Mouse (Mus musculus): Measurements from ENCODE around the gene Dmac1.
"Not testable (repeated sequence)": the region's sequence is repeated elsewhere in the genome, so short reads cannot be mapped to it uniquely, and the experiment has no call there.

Gene Dmac1

GRCm38 (mm10) chr4:75278197-75279175 lies at the start of gene Dmac1:
Gene Dmac1, minus strand, starts transcription at chr4:75278305.
- DNase-seq = peak; percentile 96

- no peak for DNase-seq
Measured at GRCm38 (mm10) chr4:75315431-75315830, 37.3 kb upstream of the Dmac1 start.

GRCm38 (mm10) chr4:75315007-75315406 lies 36.9 kb upstream of the Dmac1 start:
- DNase-seq = no peak

- DNase-seq = peak; percentile 25
Measured at GRCm38 (mm10) chr4:75311918-75312317, 33.8 kb upstream of the Dmac1 start.

- peak; percentile 53 for DNase-seq
Measured at GRCm38 (mm10) chr4:75311305-75311704, 33.2 kb upstream of the Dmac1 start.

GRCm38 (mm10) chr4:75300205-75300972 lies 22.3 kb upstream of the Dmac1 start:
- no peak for DNase-seq

- no peak for DNase-seq
Measured at GRCm38 (mm10) chr4:75292315-75292714, 14.2 kb upstream of the Dmac1 start.

GRCm38 (mm10) chr4:75291142-75291541 lies 13.0 kb upstream of the Dmac1 start:
- DNase-seq = no peak

GRCm38 (mm10) chr4:75277467-75278196 lies 473 bp downstream of the Dmac1 start:
- DNase-seq = no peak

GRCm38 (mm10) chr4:75275737-75276136 lies 2.4 kb downstream of the Dmac1 start:
- DNase-seq = no peak

GRCm38 (mm10) chr4:75267866-75268265 lies 10.2 kb downstream of the Dmac1 start:
- no peak for DNase-seq

GRCm38 (mm10) chr4:75266773-75267550 lies 11.1 kb downstream of the Dmac1 start:
- DNase-seq = no peak

- no peak for DNase-seq
Measured at GRCm38 (mm10) chr4:75264219-75264618, 13.9 kb downstream of the Dmac1 start.

GRCm38 (mm10) chr4:75263556-75264129 lies 14.5 kb downstream of the Dmac1 start:
- DNase-seq = no peak

- DNase-seq = no peak
Measured at GRCm38 (mm10) chr4:75262423-75262822, 15.7 kb downstream of the Dmac1 start.

- DNase-seq = no peak
Measured at GRCm38 (mm10) chr4:75260156-75260555, 17.9 kb downstream of the Dmac1 start.

GRCm38 (mm10) chr4:75259447-75259846 lies 18.7 kb downstream of the Dmac1 start:
- DNase-seq = no peak

GRCm38 (mm10) chr4:75234602-75235001 lies 43.5 kb downstream of the Dmac1 start:
- DNase-seq = not testable (repeated sequence)

Data from lung, postnatal 10 days (tissue).